Mouse (Mus musculus) megakaryocyte, embryonic 14.5 days (primary cell): ENCODE measurements around the gene Emc3.

ENCODE experiments used
- FLI1 ChIP-seq: IDR thresholded peaks from 2 replicates; pipeline ENCODE4 v1.6.1; 2012; ENCODE audit warnings: low read length, inconsistent platforms, mixed read lengths
- GATA1 ChIP-seq: IDR thresholded peaks from 3 replicates; pipeline ENCODE4 v1.6.1; 2012; ENCODE audit warnings: mixed read lengths, low read length, inconsistent platforms, borderline replicate concordance

DNA sequence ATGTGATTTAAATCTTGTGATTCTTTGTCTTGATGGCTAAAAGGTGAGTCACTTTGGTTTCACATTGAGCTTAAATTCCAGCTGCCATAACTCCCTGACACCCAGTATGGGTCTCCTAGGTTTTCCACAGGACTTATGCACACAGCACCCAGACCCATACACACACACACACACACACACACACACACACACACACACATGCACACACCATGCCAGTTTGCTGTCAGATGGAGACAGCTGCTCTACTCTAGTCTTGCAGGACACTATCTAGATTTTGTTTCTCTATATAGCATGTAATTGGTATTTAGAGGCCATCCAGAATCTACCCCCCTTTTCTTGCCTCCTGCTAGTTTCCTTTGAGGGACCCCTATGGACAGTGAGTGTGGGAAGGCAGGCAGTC lies 24.3 kb downstream of the Emc3 start:
- no peak for TF ChIP-seq FLI1
- no peak for TF ChIP-seq GATA1
